Mouse (Mus musculus): Measurements from ENCODE around the gene Lce1i. TPM values are rescaled to one million over a fixed set of nuclear protein-coding genes. Genes with fewer than 3 reads are reported as not detected.
"Not testable (repeated sequence)": the region's sequence is repeated elsewhere in the genome, so short reads cannot be mapped to it uniquely, and the experiment has no call there.

The Lce1i gene
- not detected for polyA plus RNA-seq (2017; shearing (Covaris generic))

DNA sequence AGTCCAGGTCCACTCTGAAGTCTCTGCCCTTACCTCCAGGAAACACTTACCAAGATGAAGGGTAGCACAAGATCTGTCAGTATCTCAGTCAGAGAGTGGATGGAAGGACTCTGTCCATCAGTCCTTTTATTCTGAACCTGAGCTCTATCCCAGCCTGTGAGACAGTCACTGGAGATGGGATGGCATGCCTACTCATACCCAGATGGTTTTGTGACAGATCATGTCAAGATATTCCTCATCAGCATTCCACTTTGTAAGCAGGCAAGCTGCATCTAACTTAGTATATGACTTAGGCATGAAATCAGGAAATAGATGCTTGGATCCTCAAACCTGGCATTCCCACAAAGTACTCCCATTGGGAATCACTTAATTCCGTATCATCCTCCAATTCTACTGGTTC, at the start of gene Lce1i:
Gene Lce1i (minus strand): TSS at position 101 of the 400 bp plus-strand sequence.
- ATAC-seq: no peak

DNA sequence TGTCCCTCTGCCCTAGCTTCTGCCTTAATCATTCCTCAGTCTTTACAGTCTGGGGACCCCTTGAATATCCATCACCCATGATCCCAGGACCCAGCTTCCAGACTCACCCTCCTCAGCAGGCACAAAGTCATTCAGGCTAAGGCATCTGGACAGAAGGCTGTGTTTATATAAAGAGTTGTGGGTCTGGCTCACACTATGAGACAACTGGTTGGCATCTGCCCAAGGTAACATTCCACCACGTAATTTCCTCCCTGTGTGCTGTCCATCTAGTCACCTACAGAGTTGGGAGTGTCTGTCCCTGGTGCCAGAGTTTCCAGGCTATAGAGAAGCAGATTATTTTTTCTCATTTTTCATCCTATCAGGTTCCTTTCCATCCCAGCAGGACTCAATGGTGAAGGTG, 48.4 kb upstream of the Lce1i start, which contains the start of gene Kprp:
Gene Kprp (minus strand): TSS at position 140 of the 400 bp plus-strand sequence.
- no peak for ATAC-seq

DNA sequence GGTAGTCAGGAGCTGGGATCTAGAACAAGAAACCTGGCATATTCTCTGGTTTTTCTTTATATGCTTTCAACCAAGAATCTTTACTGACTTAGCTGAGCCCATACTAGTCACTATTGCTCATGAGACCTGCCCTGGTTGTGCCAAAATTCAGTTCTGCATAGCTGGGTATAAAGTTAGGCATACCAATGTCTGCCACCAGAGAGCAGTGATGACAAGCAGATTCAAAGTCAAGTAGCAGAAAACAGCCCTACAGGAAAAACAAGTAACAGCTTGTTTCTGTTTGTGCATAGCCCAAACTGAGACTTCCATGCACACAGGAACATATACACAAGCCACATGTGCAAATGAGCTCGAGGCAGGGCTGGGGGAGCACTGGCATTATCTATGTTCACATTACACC, 47.1 kb upstream of the Lce1i start:
- no peak for ATAC-seq

DNA sequence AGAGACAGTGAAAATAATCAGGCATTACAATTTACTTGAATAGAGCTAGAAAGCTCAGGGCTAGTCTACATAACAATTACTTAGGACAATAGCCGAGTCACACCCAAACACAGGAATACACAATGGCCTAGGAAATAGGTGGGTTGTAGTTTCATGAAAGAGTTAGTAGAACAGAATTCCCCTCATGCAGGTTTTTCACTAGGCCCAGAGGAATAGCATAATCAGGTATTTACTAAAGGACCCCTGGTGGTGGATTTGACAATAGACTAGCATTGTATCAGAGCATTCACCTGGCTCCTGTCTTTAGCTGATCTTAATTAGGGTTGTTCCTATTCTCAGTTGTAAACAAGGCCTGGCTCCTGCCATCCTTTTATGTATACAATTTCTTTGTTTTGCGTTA, 37.3 kb upstream of the Lce1i start:
- not testable (repeated sequence) for ATAC-seq

DNA sequence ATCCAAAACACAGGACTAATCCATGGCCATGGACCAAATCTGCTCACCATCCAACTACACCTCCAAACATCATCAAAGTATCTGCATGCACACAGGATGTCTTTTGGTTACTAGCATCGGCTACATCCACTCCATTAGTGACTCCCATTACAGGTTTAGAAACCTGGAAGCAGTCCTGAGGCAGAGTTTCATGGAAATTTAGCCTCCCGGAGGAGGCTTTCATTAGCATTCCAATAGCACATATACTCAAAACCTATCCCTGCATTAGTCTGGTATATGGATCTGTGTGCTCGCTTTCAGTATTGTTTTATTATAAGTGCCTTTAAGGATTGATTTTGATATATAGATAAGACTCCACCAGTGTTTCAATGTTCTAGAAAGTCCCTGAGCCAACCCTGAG, 36.9 kb upstream of the Lce1i start:
- ATAC-seq: no peak

DNA sequence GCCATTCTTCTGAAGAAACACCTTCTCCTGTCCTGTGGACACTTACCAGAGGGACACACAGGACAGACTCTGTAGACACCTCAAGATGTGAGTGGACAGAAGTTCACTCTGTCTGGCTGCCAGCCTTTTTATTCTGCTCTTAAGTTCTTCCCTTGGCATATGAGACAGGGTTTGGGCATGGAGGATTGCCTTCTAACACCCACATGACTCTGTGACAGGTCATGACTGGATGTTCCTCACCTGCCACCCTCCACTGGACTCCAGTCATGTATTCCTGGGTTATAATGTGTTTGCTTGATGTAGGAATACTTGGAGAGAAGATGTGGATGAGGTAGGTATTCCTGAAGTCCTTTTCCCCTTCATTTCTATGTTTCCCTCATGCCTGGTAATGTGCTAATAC, 29.1 kb upstream of the Lce1i start, which contains the start of gene Lce1k:
Gene Lce1k (minus strand): TSS at position 101 of the 400 bp plus-strand sequence.
- ATAC-seq: no peak

DNA sequence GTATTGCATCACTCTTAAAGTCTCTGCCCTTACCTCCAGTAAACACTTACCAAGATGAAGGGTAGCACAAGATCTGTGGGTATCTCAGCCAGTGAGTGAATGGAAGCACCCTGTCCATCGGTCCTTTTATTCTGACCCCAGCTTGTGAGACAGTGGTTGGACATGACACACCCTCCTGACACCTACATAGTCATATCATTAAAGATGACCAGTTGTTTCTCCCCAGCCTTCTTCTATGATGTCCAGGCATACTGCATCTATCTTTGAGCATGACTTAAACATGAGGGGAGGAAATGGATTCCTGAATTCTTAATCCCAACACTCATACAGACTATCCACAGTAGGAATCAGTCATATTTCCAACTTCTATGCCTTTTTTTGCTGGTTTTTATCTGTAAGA, 11.7 kb upstream of the Lce1i start, which contains the start of gene Lce1j:
Gene Lce1j (minus strand): TSS at position 101 of the 400 bp plus-strand sequence.
- no peak for ATAC-seq

DNA sequence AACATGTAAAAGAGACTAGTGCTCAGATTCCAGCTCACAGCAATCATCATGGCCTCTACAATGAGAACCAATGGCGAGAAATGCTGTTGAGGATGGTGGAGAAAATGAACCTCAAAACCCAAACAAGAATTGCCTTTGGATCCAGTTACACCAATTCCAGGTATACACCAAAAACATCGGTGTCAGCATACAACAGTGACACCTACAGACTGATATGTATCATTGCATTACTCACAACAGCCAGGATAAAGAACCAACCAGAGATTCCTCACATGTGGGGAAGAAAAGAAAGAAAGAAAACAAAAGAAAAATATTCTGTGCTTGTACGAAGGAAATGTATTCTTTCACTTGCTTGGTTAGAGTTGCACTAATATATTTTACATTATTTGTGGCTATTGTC, 7.1 kb downstream of the Lce1i start:
- ATAC-seq: no peak

DNA sequence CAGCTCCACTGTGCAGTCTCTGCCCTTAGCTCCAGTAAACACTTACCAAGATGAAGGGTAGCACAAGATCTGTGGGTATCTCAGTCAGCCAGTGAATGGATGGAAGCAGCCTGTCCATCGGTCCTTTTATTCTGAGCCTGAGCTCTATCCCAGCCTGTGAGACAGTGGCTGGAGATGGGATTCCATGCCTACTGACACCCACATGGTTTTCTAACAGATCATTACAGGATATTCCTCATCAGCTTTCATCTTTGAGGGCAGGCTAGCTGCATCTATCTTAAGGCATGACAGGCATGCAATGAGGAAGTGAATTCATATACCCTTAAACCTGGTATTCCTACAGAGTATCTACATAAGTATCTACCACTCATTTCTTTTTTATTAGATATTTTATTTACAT, 13.7 kb downstream of the Lce1i start, which contains the start of gene Lce1h:
Gene Lce1h (minus strand): TSS at position 101 of the 400 bp plus-strand sequence.
- ATAC-seq: no peak

DNA sequence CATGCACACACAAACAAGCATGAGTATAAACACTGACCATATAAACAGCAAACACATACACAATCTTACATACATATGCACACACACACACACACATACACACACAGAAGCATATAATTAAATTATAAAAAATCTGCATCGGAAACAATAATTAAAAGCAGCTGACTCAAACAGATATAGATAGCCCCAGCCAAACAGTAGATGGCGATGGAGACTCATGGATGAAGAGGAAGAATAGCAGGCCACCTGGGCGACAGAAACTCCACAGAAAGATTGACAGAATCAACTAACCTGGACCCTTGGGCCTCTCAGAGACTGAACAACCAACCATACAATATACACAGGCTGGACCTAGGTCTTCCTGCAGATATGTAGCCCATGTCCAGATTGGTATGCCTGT, 25.5 kb downstream of the Lce1i start:
- no peak for ATAC-seq

DNA sequence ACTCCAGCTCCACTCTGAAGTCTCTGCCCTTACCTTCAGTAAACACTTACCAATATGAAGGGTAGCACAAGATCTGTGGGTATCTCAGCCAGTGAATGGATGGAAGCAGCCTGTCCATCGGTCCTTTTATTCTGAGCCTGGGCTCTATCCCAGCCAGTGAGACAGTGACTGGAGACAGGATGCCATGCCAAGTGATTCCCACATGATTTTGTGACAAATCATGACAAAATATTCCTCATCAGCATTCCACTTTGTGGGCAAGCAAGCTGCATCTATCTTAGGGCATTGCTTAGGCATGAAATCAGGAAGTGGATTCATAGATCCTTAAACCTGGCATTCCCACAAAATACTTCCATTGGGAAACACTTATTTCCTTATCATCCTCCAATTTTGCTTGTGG, 26.5 kb downstream of the Lce1i start, which contains the start of gene Lce1g:
Gene Lce1g (minus strand): TSS at position 101 of the 400 bp plus-strand sequence.
- no peak for ATAC-seq

DNA sequence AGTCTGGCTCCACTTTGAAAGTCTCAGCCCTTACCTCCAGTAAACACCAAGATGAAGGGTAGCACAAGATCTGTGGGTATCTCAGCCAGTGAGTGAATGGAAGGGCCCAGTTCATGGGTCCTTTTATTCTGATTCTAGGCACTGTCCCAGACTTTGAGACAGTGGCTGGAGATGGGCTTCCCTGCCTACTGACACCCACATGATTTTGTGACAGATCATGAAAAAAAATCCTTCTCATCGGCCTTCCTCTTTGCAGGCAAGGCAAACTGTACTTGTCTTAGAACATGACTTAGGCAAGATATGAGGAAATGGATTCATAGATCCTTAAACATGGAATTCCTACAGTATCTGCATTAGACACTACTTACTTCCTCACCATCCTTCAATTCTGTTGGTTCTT, 39.7 kb downstream of the Lce1i start, which contains the start of gene Gm38119:
Gene Gm38119 (minus strand): TSS at position 101 of the 400 bp plus-strand sequence.
- ATAC-seq: no peak

Other genes starting within 250 kb of the Lce1i start
- gene 2310046K23Rik, start 244.4 kb downstream of the Lce1i start, polyA plus RNA-seq (2017; shearing (Covaris generic)): not detected
- not detected for gene Ivl, start 205.2 kb downstream of the Lce1i start, polyA plus RNA-seq (2017; shearing (Covaris generic))
- gene Smcp, start 189.9 kb downstream of the Lce1i start, polyA plus RNA-seq (2017; shearing (Covaris generic)): not detected
- not detected for gene 2210017I01Rik, start 171.4 kb downstream of the Lce1i start, polyA plus RNA-seq (2017; shearing (Covaris generic))
- not detected for gene Lce6a, start 157.2 kb downstream of the Lce1i start, polyA plus RNA-seq (2017; shearing (Covaris generic))
- gene Lce1a1, start 130.6 kb downstream of the Lce1i start, polyA plus RNA-seq (2017; shearing (Covaris generic)): not detected
- not detected for gene Lce1b, start 122.0 kb downstream of the Lce1i start, polyA plus RNA-seq (2017; shearing (Covaris generic))
- gene Lce1a2, start 108.6 kb downstream of the Lce1i start, polyA plus RNA-seq (2017; shearing (Covaris generic)): not detected
- gene Lce1c, start 99.7 kb downstream of the Lce1i start, polyA plus RNA-seq (2017; shearing (Covaris generic)): not detected
- not detected for gene Lce1d, start 91.7 kb downstream of the Lce1i start, polyA plus RNA-seq (2017; shearing (Covaris generic))
- not detected for gene Lce1e, start 69.8 kb downstream of the Lce1i start, polyA plus RNA-seq (2017; shearing (Covaris generic))
- gene Lce1f, start 58.5 kb downstream of the Lce1i start, polyA plus RNA-seq (2017; shearing (Covaris generic)): not detected
- gene Gm38119, start 39.8 kb downstream of the Lce1i start, polyA plus RNA-seq (2017; shearing (Covaris generic)): not detected
- not detected for gene Lce1g, start 26.6 kb downstream of the Lce1i start, polyA plus RNA-seq (2017; shearing (Covaris generic))
- not detected for gene Lce1h, start 13.8 kb downstream of the Lce1i start, polyA plus RNA-seq (2017; shearing (Covaris generic))
- gene Lce1j, start 11.6 kb upstream of the Lce1i start, polyA plus RNA-seq (2017; shearing (Covaris generic)): not detected
- gene Lce1k, start 29.0 kb upstream of the Lce1i start, polyA plus RNA-seq (2017; shearing (Covaris generic)): not detected
- gene Kprp, start 48.3 kb upstream of the Lce1i start, polyA plus RNA-seq (2017; shearing (Covaris generic)): not detected
- not detected for gene Lce1l, start 72.4 kb upstream of the Lce1i start, polyA plus RNA-seq (2017; shearing (Covaris generic))
- not detected for gene 2310050C09Rik, start 91.3 kb upstream of the Lce1i start, polyA plus RNA-seq (2017; shearing (Covaris generic))
- gene Lce3a, start 147.3 kb upstream of the Lce1i start, polyA plus RNA-seq (2017; shearing (Covaris generic)): not detected
- gene Lce3b, start 154.1 kb upstream of the Lce1i start, polyA plus RNA-seq (2017; shearing (Covaris generic)): not detected
- not detected for gene Lce3c, start 165.6 kb upstream of the Lce1i start, polyA plus RNA-seq (2017; shearing (Covaris generic))
- gene Lce3d, start 178.5 kb upstream of the Lce1i start, polyA plus RNA-seq (2017; shearing (Covaris generic)): not detected
- not detected for gene Lce3e, start 188.2 kb upstream of the Lce1i start, polyA plus RNA-seq (2017; shearing (Covaris generic))
- not detected for gene Lce3f, start 213.3 kb upstream of the Lce1i start, polyA plus RNA-seq (2017; shearing (Covaris generic))
- not detected for gene Crct1, start 236.8 kb upstream of the Lce1i start, polyA plus RNA-seq (2017; shearing (Covaris generic))
- not detected for gene Lce1m, start 240.2 kb upstream of the Lce1i start, polyA plus RNA-seq (2017; shearing (Covaris generic))